Mouse (Mus musculus) hindbrain, embryonic 11.5 days (tissue): ENCODE data around the gene Tfr2. TPM values are rescaled to one million over a fixed set of nuclear protein-coding genes. Genes with fewer than 3 reads are reported as not detected.

Experiments used
- ATAC-seq: fragments of 200-750 bp; cut with Nextera tagmentation; 2 replicates; pipeline ENCODE4 v1.8.0; 2017; ENCODE audit warnings: mild to moderate bottlenecking, moderate TSS enrichment, moderate library complexity; ENCODE audit not compliant: low FRiP score
- DNase-seq: peaks from one replicate; pipeline ENCODE4 v3.0.0-alpha.2; 2015; ENCODE audit warnings: low spot score
- H3K27ac ChIP-seq: fragments of 300-500 bp; sonication (generic); 2 replicates; pipeline ENCODE4 v1.5.1; 2014; ENCODE audit warnings: mild to moderate bottlenecking, low read depth, low read length
- H3K27me3 ChIP-seq: fragments of 300-500 bp; sonication (generic); 2 replicates; pipeline ENCODE4 v1.6.1; 2014; ENCODE audit warnings: mild to moderate bottlenecking, low read length, moderate library complexity, mixed read lengths; ENCODE audit not compliant: control insufficient read depth, insufficient read depth
- H3K36me3 ChIP-seq: fragments of 300-500 bp; sonication (generic); 2 replicates; pipeline ENCODE4 v1.6.1; 2014; ENCODE audit warnings: mild to moderate bottlenecking, low read length, moderate library complexity, mixed read lengths; ENCODE audit not compliant: control insufficient read depth, insufficient read depth
- H3K4me1 ChIP-seq: fragments of 300-500 bp; sonication (generic); replicated peaks from 2 replicates; pipeline ENCODE4 v1.6.1; 2014; ENCODE audit warnings: low read length, mixed read lengths; ENCODE audit not compliant: control insufficient read depth, insufficient read depth
- H3K4me2 ChIP-seq: fragments of 300-500 bp; sonication (generic); replicated peaks from 2 replicates; pipeline ENCODE4 v1.6.1; 2014; ENCODE audit warnings: mild to moderate bottlenecking, low read depth, low read length
- H3K4me3 ChIP-seq: fragments of 300-500 bp; sonication (generic); 2 replicates; pipeline ENCODE4 v1.5.1; 2014; ENCODE audit warnings: low read depth, low read length
- H3K9ac ChIP-seq: fragments of 300-500 bp; sonication (generic); 2 replicates; pipeline ENCODE4 v1.6.1; 2014; ENCODE audit warnings: low read depth, low read length
- H3K9me3 ChIP-seq: fragments of 300-500 bp; sonication (generic); 2 replicates; pipeline ENCODE4 v1.6.1; 2016; ENCODE audit warnings: low read length; ENCODE audit not compliant: control insufficient read depth
- WGBS: fragments of 180-500 bp; shearing (Covaris S2); extraction: QIAGEN DNeasy Blood & Tissue Kit; methylation state at CpG from one replicate; pipeline ENCODE4 v1.1.7; 2014; 5-methylcytosine and 5-hydroxymethylcytosine counted together
- polyA plus RNA-seq: library from polyadenylated mRNA; unstranded; fragments of >200 nt; fragmentation: Nextera tagmentation; extraction: Ambion mirVana; gene quantifications from 2 replicates; pipeline ENCODE4 v1.2.1, GENCODE M21; 2014

Tfr2 gene
- polyA plus RNA-seq, 1 experiment from 2014 or later, result 2.7 TPM

GRCm38 (mm10) chr5:137544926-137545325 lies 24.7 kb upstream of the Tfr2 start:
- Histone ChIP-seq H3K4me2 (no peak overlapping the region), H3K36me3 (no peaks in the 10 kb centered on the region), H3K9me3 (no peaks in the 10 kb centered on the region), H3K27ac (no peak overlapping the region; the same call in 1 of the 2 replicates), H3K9ac (no peak overlapping the region), H3K27me3 (no peaks in the 10 kb centered on the region), H3K4me1 (no peaks in the 10 kb centered on the region), H3K4me3 (no peak overlapping the region)
- DNase-seq (no peak), ATAC-seq (no peak)
- 75% methylated on average over 6 of the region's 6 CpGs for WGBS

GRCm38 (mm10) chr5:137545596-137545995 lies 24.0 kb upstream of the Tfr2 start:
- no peak for DNase-seq
- no peak overlapping the region for H3K4me2 ChIP-seq
- no peaks in the 10 kb centered on the region for H3K36me3 ChIP-seq
- H3K9me3 ChIP-seq, result no peaks in the 10 kb centered on the region
- 76% methylated on average over 4 of the region's 4 CpGs for WGBS
- no peak overlapping the region for H3K9ac ChIP-seq
- no peaks in the 10 kb centered on the region for H3K4me1 ChIP-seq
- ATAC-seq, result no peak
- H3K27ac ChIP-seq, result no peak overlapping the region
- no peaks in the 10 kb centered on the region for H3K27me3 ChIP-seq
- H3K4me3 ChIP-seq, result no peak overlapping the region

GRCm38 (mm10) chr5:137549840-137550239 lies 19.8 kb upstream of the Tfr2 start:
- no peak overlapping the region for H3K4me3 ChIP-seq
- H3K9me3 ChIP-seq, result no peaks in the 10 kb centered on the region
- no peak for ATAC-seq
- no peak overlapping the region for H3K27ac ChIP-seq
- H3K4me2 ChIP-seq, result no peak overlapping the region
- no peak for DNase-seq
- no peaks in the 10 kb centered on the region for H3K36me3 ChIP-seq
- WGBS, result 92% methylated on average over 2 of the region's 2 CpGs
- no peaks in the 10 kb centered on the region for H3K4me1 ChIP-seq
- H3K9ac ChIP-seq, result no peak overlapping the region
- H3K27me3 ChIP-seq, result no peaks in the 10 kb centered on the region; the same call in 1 of the 2 replicates

GRCm38 (mm10) chr5:137551119-137551518 lies 18.5 kb upstream of the Tfr2 start:
- Histone ChIP-seq H3K9ac (no peak overlapping the region), H3K9me3 (no peaks in the 10 kb centered on the region), H3K36me3 (no peaks in the 10 kb centered on the region), H3K27ac (no peak overlapping the region), H3K4me2 (no peak overlapping the region), H3K27me3 (no peaks in the 10 kb centered on the region; the same call in 1 of the 2 replicates), H3K4me1 (no peaks in the 10 kb centered on the region), H3K4me3 (no peak overlapping the region)
- WGBS, result 75% methylated on average over 5 of the region's 5 CpGs
- no peak for DNase-seq
- ATAC-seq, result no peak

GRCm38 (mm10) chr5:137553000-137553399 lies 16.6 kb upstream of the Tfr2 start:
- H3K4me2 ChIP-seq, result peak overlapping the region; percentile 35

GRCm38 (mm10) chr5:137553411-137553837 lies 16.2 kb upstream of the Tfr2 start, which contains the start of gene Actl6b:
Actl6b (plus strand) TSS chr5:137553517.
- H3K9me3 ChIP-seq, result no peaks in the 10 kb centered on the region
- 0% methylated on average over 37 of the region's 37 CpGs for WGBS
- no peaks in the 10 kb centered on the region for H3K36me3 ChIP-seq
- H3K27me3 ChIP-seq, result no peaks in the 10 kb centered on the region; the same call in 1 of the 2 replicates
- H3K4me3 ChIP-seq, result peak within 1 kb of the TSS; percentile 45
- ATAC-seq (peak; percentile 87), DNase-seq (peak; percentile 89)
- peak within 1 kb of the TSS; percentile 58 for H3K9ac ChIP-seq
- H3K4me1 ChIP-seq, result no peaks in the 10 kb centered on the region
- peak within 1 kb of the TSS; percentile 35 for H3K4me2 ChIP-seq
- peak within 1 kb of the TSS; percentile 61; the same call in 1 of the 2 replicates for H3K27ac ChIP-seq

More at GRCm38 (mm10) chr5:137553000-137553399, 16.6 kb upstream of the Tfr2 start:
- no peaks in the 10 kb centered on the region; the same call in 1 of the 2 replicates for H3K27me3 ChIP-seq
- H3K36me3 ChIP-seq, result no peaks in the 10 kb centered on the region
- 29% methylated on average over 6 of the region's 6 CpGs for WGBS
- H3K4me3 ChIP-seq, result peak overlapping the region; percentile 45
- no peak for DNase-seq
- H3K4me1 ChIP-seq, result no peaks in the 10 kb centered on the region
- peak; percentile 43 for ATAC-seq
- H3K9ac ChIP-seq, result no peak overlapping the region; the same call in 1 of the 2 replicates
- no peak overlapping the region for H3K27ac ChIP-seq
- H3K9me3 ChIP-seq, result no peaks in the 10 kb centered on the region

GRCm38 (mm10) chr5:137553898-137554297 lies 15.7 kb upstream of the Tfr2 start:
- no peak for DNase-seq
- Histone ChIP-seq H3K9ac (peak overlapping the region; percentile 58), H3K27ac (no peak overlapping the region), H3K4me2 (peak overlapping the region; percentile 35), H3K27me3 (no peaks in the 10 kb centered on the region; the same call in 1 of the 2 replicates), H3K9me3 (no peaks in the 10 kb centered on the region), H3K36me3 (no peaks in the 10 kb centered on the region), H3K4me3 (peak overlapping the region; percentile 45), H3K4me1 (no peaks in the 10 kb centered on the region)
- peak; percentile 27; the same call in 1 of the 2 replicates for ATAC-seq
- 50% methylated on average over 11 of the region's 11 CpGs for WGBS

- Histone ChIP-seq H3K9ac (no peak overlapping the region), H3K27me3 (no peaks in the 10 kb centered on the region), H3K4me3 (no peak overlapping the region), H3K36me3 (no peaks in the 10 kb centered on the region), H3K4me1 (no peaks in the 10 kb centered on the region), H3K4me2 (no peak overlapping the region), H3K9me3 (no peaks in the 10 kb centered on the region), H3K27ac (no peak overlapping the region)
- 65% methylated on average over 6 of the region's 6 CpGs for WGBS
- ATAC-seq (no peak), DNase-seq (no peak)
Measured at GRCm38 (mm10) chr5:137561556-137561955, 8.1 kb upstream of the Tfr2 start.

- Histone ChIP-seq H3K4me2 (no peak overlapping the region), H3K36me3 (no peaks in the 10 kb centered on the region), H3K9me3 (no peaks in the 10 kb centered on the region), H3K27ac (no peak overlapping the region), H3K4me3 (no peak overlapping the region), H3K4me1 (no peaks in the 10 kb centered on the region), H3K27me3 (no peaks in the 10 kb centered on the region), H3K9ac (no peak overlapping the region)
- ATAC-seq, result no peak
- WGBS, result 76% methylated on average over 10 of the region's 10 CpGs
- DNase-seq, result no peak
Measured at GRCm38 (mm10) chr5:137562965-137563364, 6.7 kb upstream of the Tfr2 start.
